Mouse (Mus musculus): ENCODE measurements around the gene Prpf6. TPM values are rescaled to one million over a fixed set of nuclear protein-coding genes. Genes with fewer than 3 reads are reported as not detected.

The Prpf6 gene
- polyA plus RNA-seq, 1 experiment from 2014 or later = 64.5 TPM

Small RNA genes within 50 kb of the gene (microRNA-seq; reads per million reads assigned to microRNA genes)
- gene Mir7006 = not detected

Other genes with a start within 250 kb of the Prpf6 start
- 25.7 and 39.0 TPM in 2 replicates for gene Zgpat, start 226.9 kb upstream of the Prpf6 start, polyA plus RNA-seq (2014; fragmentation: Nextera tagmentation; extraction: Ambion mirVana)
- 51.5 and 53.9 TPM in 2 replicates for gene Arfrp1, start 226.5 kb upstream of the Prpf6 start, polyA plus RNA-seq (2014; fragmentation: Nextera tagmentation; extraction: Ambion mirVana)
- gene Lime1, start 211.8 kb upstream of the Prpf6 start, polyA plus RNA-seq (2014; fragmentation: Nextera tagmentation; extraction: Ambion mirVana) = 17.3 and 22.1 TPM in 2 replicates
- 13.7 and 26.6 TPM in 2 replicates for gene Zbtb46, start 132.4 kb upstream of the Prpf6 start, polyA plus RNA-seq (2014; fragmentation: Nextera tagmentation; extraction: Ambion mirVana)
- 0.14 and 0.19 TPM in 2 replicates for gene Abhd16b, start 98.7 kb upstream of the Prpf6 start, polyA plus RNA-seq (2014; fragmentation: Nextera tagmentation; extraction: Ambion mirVana)
- 175 and 184 TPM in 2 replicates for gene Tpd52l2, start 94.7 kb upstream of the Prpf6 start, polyA plus RNA-seq (2014; fragmentation: Nextera tagmentation; extraction: Ambion mirVana)
- 41.5 and 82.2 TPM in 2 replicates for gene Dnajc5, start 71.4 kb upstream of the Prpf6 start, polyA plus RNA-seq (2014; fragmentation: Nextera tagmentation; extraction: Ambion mirVana)
- 45.3 and 49.4 TPM in 2 replicates for gene Uckl1, start 7.0 kb upstream of the Prpf6 start, polyA plus RNA-seq (2014; fragmentation: Nextera tagmentation; extraction: Ambion mirVana)
- gene Zfp512b, start 935 bp downstream of the Prpf6 start, polyA plus RNA-seq (2014; fragmentation: Nextera tagmentation; extraction: Ambion mirVana) = 28.5 and 50.6 TPM in 2 replicates
- gene Samd10, start 7.3 kb downstream of the Prpf6 start, polyA plus RNA-seq (2014; fragmentation: Nextera tagmentation; extraction: Ambion mirVana) = 24.5 and 29.2 TPM in 2 replicates
- 0.63 TPM in 1 of 2 replicates, not detected in the other for gene Gm29797, start 65.2 kb downstream of the Prpf6 start, polyA plus RNA-seq (2014; fragmentation: Nextera tagmentation; extraction: Ambion mirVana)
- 36.8 and 40.5 TPM in 2 replicates for gene Sox18, start 79.8 kb downstream of the Prpf6 start, polyA plus RNA-seq (2014; fragmentation: Nextera tagmentation; extraction: Ambion mirVana)
- 24.5 and 24.8 TPM in 2 replicates for gene Tcea2, start 88.4 kb downstream of the Prpf6 start, polyA plus RNA-seq (2014; fragmentation: Nextera tagmentation; extraction: Ambion mirVana)
- gene Rgs19, start 102.1 kb downstream of the Prpf6 start, polyA plus RNA-seq (2014; fragmentation: Nextera tagmentation; extraction: Ambion mirVana) = 70.8 and 71.9 TPM in 2 replicates
- gene Lkaaear1, start 106.6 kb downstream of the Prpf6 start, polyA plus RNA-seq (2014; fragmentation: Nextera tagmentation; extraction: Ambion mirVana) = not detected in 2 replicates
- gene Oprl1, start 123.1 kb downstream of the Prpf6 start, polyA plus RNA-seq (2014; fragmentation: Nextera tagmentation; extraction: Ambion mirVana) = 0.09 and 0.53 TPM in 2 replicates
- gene Myt1, start 171.5 kb downstream of the Prpf6 start, polyA plus RNA-seq (2014; fragmentation: Nextera tagmentation; extraction: Ambion mirVana) = not detected in 2 replicates
- 19.9 and 30.0 TPM in 2 replicates for gene Pcmtd2, start 246.0 kb downstream of the Prpf6 start, polyA plus RNA-seq (2014; fragmentation: Nextera tagmentation; extraction: Ambion mirVana)

Data from kidney, embryonic 14.5 days (tissue).